Mouse (Mus musculus) heart, embryonic 12.5 days (tissue): ENCODE results near the gene Cdc25b. TPM values are rescaled to one million over a fixed set of nuclear protein-coding genes. Genes with fewer than 3 reads are reported as not detected.
A peak's percentile ranks its signal among the peaks of the same experiment; 100 is the strongest.

Source experiments
- ATAC-seq: fragments of 200-750 bp; cut with Nextera tagmentation; 2 replicates; pipeline ENCODE4 v1.8.0; 2017; ENCODE audit warnings: moderate TSS enrichment, moderate library complexity; ENCODE audit not compliant: insufficient number of reproducible peaks, low FRiP score
- H3K27ac ChIP-seq: fragments of 300-500 bp; sonication (generic); 2 replicates; pipeline ENCODE4 v1.5.1; 2016; ENCODE audit warnings: mild to moderate bottlenecking, moderate library complexity; ENCODE audit not compliant: poor library complexity, severe bottlenecking
- H3K27me3 ChIP-seq: fragments of 300-500 bp; sonication (generic); replicated peaks from 2 replicates; pipeline ENCODE4 v1.6.1; 2016; ENCODE audit warnings: mild to moderate bottlenecking, moderate library complexity
- H3K36me3 ChIP-seq: fragments of 300-500 bp; sonication (generic); 2 replicates; pipeline ENCODE4 v1.6.1; 2016; ENCODE audit warnings: mild to moderate bottlenecking, moderate library complexity
- H3K4me1 ChIP-seq: fragments of 300-500 bp; sonication (generic); replicated peaks from 2 replicates; pipeline ENCODE4 v1.6.1; 2016; ENCODE audit warnings: mild to moderate bottlenecking
- H3K4me2 ChIP-seq: fragments of 300-500 bp; sonication (generic); 2 replicates; pipeline ENCODE4 v1.6.1; 2016; ENCODE audit warnings: mild to moderate bottlenecking, moderate library complexity
- H3K4me3 ChIP-seq: fragments of 300-500 bp; sonication (generic); 2 replicates; pipeline ENCODE4 v1.5.1; 2016; ENCODE audit warnings: mild to moderate bottlenecking
- H3K9ac ChIP-seq: fragments of 300-500 bp; sonication (generic); 2 replicates; pipeline ENCODE4 v1.6.1; 2016; ENCODE audit warnings: mild to moderate bottlenecking, moderate library complexity
- H3K9me3 ChIP-seq: fragments of 300-500 bp; sonication (generic); replicated peaks from 2 replicates; pipeline ENCODE4 v1.6.1; 2016; ENCODE audit warnings: mild to moderate bottlenecking, moderate library complexity
- WGBS: fragments of 180-500 bp; shearing (Covaris S2); methylation state at CpG from one replicate; pipeline ENCODE4 v1.1.7; 2016; 5-methylcytosine and 5-hydroxymethylcytosine counted together
- polyA plus RNA-seq: library from polyadenylated mRNA; unstranded; fragments of >200 nt; fragmentation: Nextera tagmentation; extraction: Ambion mirVana; gene quantifications from 2 replicates; pipeline ENCODE4 v1.2.1, GENCODE M21; 2016

Gene Cdc25b
- 38.7 and 39.1 TPM in 2 replicates for polyA plus RNA-seq

GRCm38 (mm10) chr2:131186771-131187601 is at the start of gene Cdc25b, which contains the start of gene Spef1:
Gene Cdc25b, plus strand, starts transcription at chr2:131186949.
Gene Spef1, minus strand, starts transcription at chr2:131187282.
- peak; percentile 93 for ATAC-seq
- H3K4me2 ChIP-seq = peak within 1 kb of the TSS; percentile 76
- peak within 1 kb of the TSS; percentile 86 for H3K27ac ChIP-seq
- H3K4me1 ChIP-seq = peaks cover 40% of the 10 kb centered on the region
- H3K9ac ChIP-seq = peak within 1 kb of the TSS; percentile 74
- peak within 1 kb of the TSS; percentile 59 for H3K4me3 ChIP-seq
- H3K9me3 ChIP-seq = no peaks in the 10 kb centered on the region
- under 1% methylated on average over 39 of the region's 43 CpGs for WGBS
- no peaks in the 10 kb centered on the region for H3K27me3 ChIP-seq
- H3K36me3 ChIP-seq = peaks cover 18% of the 10 kb centered on the region

DNA sequence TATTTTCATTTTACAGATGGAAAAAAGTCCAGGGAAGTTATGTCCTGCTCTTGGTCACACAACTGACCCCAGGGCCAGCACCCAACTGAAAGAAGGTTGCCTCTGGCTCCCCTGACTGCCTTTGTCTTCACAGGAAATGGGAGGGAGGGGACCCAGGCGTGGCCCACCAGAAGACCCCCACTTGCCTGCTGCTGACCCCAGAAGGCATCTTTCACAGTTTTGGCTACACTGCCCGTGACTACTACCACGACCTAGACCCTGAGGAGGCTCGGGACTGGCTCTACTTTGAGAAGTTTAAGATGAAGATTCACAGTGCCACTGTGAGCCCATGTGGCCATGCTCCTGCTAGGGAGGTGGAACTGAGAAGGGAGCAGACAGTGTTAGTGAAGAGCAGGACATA is 48.5 kb upstream of the Cdc25b start:
- WGBS = 88% methylated on average over 4 of the region's 4 CpGs
- H3K9me3 ChIP-seq = no peaks in the 10 kb centered on the region
- no peaks in the 10 kb centered on the region for H3K27me3 ChIP-seq
- no peak for ATAC-seq
- H3K36me3 ChIP-seq = peaks cover 28% of the 10 kb centered on the region
- peaks cover 49% of the 10 kb centered on the region for H3K4me1 ChIP-seq
- H3K9ac ChIP-seq = no peak overlapping the region
- H3K27ac ChIP-seq = no peak overlapping the region
- H3K4me3 ChIP-seq = no peak overlapping the region
- H3K4me2 ChIP-seq = no peak overlapping the region

GRCm38 (mm10) chr2:131138760-131139159 is 48.0 kb upstream of the Cdc25b start:
- no peak for ATAC-seq
- Histone ChIP-seq H3K9ac (no peak overlapping the region), H3K4me3 (no peak overlapping the region), H3K9me3 (no peaks in the 10 kb centered on the region), H3K4me1 (peaks cover 48% of the 10 kb centered on the region), H3K4me2 (no peak overlapping the region), H3K27ac (no peak overlapping the region), H3K36me3 (peaks cover 33% of the 10 kb centered on the region), H3K27me3 (no peaks in the 10 kb centered on the region)
- WGBS = 87% methylated on average over 7 of the region's 7 CpGs

DNA sequence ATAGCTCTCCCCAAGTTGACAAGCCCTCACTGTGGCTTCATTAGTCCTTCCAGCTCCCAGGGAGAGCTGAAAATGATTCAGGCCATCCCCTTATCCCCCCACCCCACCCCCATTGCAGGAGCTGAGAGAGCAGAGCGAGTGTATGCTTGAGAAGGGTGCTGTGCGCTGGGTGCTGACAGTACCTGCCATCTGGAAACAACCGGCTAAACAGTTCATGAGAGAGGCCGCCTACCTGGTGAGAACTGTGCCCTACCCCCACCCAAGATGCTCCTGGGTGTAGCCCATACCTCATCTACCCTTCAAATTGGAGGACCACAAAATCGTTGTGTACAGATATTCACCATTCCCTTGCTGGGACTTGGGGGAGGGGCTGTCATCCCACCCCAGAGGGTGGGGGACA is 47.5 kb upstream of the Cdc25b start:
- ATAC-seq = no peak
- peaks cover 36% of the 10 kb centered on the region for H3K36me3 ChIP-seq

DNA sequence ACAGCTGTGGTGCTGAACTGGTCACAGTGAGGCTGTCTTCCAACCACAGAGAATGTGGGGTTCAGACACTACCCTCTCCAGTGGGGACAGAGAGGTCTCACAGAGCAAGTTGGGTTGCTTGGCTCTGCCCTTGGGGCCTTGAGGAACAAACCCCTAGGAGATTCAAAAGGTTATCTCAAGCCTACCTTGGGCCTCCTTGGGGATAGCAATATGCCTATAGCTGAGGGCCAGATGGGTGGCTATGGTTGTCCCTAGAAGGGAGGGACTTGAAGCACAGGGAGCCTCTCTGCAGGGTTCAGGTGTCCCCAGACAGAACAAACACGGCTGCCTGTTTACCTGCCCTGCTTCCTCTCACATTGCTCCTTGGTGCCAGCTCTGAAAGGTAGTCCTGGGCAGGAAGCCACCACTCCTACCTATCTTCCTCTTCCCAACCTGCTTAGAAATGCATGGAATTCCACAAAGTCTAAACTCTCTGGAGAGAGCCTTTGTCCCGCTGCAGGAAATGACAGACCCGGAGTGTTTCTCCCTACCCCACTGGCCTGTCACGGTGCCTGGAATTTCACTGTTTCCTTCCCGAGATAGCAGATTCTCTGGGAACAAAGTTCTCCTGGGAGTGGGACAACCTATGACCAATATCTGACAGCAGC is 46.7 kb upstream of the Cdc25b start:
- Histone ChIP-seq H3K9ac (no peak overlapping the region; the same call in 1 of the 2 replicates), H3K4me1 (peaks cover 41% of the 10 kb centered on the region), H3K4me2 (no peak overlapping the region), H3K36me3 (peaks cover 43% of the 10 kb centered on the region), H3K9me3 (no peaks in the 10 kb centered on the region), H3K27ac (peak overlapping the region; percentile 67), H3K4me3 (no peak overlapping the region), H3K27me3 (no peaks in the 10 kb centered on the region)
- 14% methylated on average over 5 of the region's 5 CpGs for WGBS
- 0 out of 2 replicates have a peak, but pooled peaks have one; percentile 2 for ATAC-seq

More for the DNA sequence above, 47.5 kb upstream of the Cdc25b start:
- 80% methylated on average over 5 of the region's 5 CpGs for WGBS
- Histone ChIP-seq H3K4me3 (no peak overlapping the region), H3K27me3 (no peaks in the 10 kb centered on the region), H3K4me2 (no peak overlapping the region), H3K9me3 (no peaks in the 10 kb centered on the region), H3K4me1 (peaks cover 43% of the 10 kb centered on the region), H3K27ac (no peak overlapping the region; the same call in 1 of the 2 replicates), H3K9ac (no peak overlapping the region)

DNA sequence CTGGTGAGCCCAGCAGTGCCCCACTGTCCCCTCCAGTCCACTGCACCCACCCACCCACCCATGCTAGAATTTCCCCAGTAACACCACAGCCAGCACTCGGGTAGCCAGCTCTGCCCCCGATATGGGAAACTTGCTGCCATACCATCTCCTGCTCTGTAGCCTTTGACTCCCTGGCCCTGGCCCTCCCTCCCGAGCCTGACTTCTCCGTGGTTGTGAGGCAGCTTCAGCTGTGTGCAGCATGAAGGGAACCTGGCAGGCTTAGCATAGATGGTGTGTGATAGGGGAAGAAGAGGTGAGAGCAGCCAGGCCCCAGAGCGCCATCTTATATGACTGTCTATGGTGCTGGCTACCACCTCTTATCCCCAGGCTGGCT is 46.2 kb upstream of the Cdc25b start:
- H3K4me3 ChIP-seq = no peak overlapping the region
- H3K27me3 ChIP-seq = no peaks in the 10 kb centered on the region
- no peaks in the 10 kb centered on the region for H3K9me3 ChIP-seq
- no peak for ATAC-seq
- H3K27ac ChIP-seq = peak overlapping the region; percentile 67; the same call in 1 of the 2 replicates
- WGBS = 54% methylated on average over 5 of the region's 5 CpGs
- no peak overlapping the region; the same call in 1 of the 2 replicates for H3K9ac ChIP-seq
- H3K4me2 ChIP-seq = no peak overlapping the region
- H3K4me1 ChIP-seq = peaks cover 41% of the 10 kb centered on the region
- H3K36me3 ChIP-seq = peaks cover 48% of the 10 kb centered on the region

DNA sequence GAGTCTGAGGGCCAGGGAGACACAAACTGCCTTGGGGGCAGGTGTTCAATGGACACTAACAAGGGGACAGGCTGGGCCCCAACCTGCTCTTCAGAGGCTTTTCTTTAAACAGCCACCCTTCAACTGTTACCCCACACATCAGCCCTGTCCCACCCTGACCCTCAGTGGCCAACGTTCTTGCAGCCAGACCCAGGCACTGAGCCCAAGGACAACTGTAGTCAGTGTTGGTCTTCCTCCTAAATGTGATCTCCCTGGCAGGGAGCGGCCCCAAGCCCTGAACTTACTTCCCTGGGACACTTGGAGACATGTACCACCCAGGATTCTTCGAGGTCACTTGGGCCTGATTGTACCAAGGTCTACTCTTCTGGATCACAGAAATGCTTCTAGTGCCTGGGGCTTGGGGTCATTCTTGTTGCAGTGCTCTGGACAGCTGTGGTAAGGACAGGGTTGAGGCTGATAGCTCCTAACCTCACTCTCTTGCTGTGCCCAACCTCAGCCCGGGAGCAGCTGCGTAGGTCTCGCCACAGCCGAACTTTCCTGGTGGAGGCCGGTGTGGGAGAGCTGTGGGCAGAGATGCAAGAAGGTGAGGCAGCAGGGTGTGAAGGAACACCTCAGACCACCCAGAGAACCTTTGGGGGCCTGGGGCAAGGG is 45.3 kb upstream of the Cdc25b start:
- H3K27me3 ChIP-seq = no peaks in the 10 kb centered on the region
- WGBS = 86% methylated on average over 8 of the region's 8 CpGs

GRCm38 (mm10) chr2:131142592-131142991 is 44.2 kb upstream of the Cdc25b start:
- no peak overlapping the region for H3K4me3 ChIP-seq
- H3K9ac ChIP-seq = no peak overlapping the region
- peak overlapping the region; percentile 29; the same call in 1 of the 2 replicates for H3K4me2 ChIP-seq
- H3K9me3 ChIP-seq = no peaks in the 10 kb centered on the region
- ATAC-seq = peak; percentile 44; the same call in 1 of the 2 replicates
- WGBS = 26% methylated on average over 18 of the region's 18 CpGs
- peaks cover 33% of the 10 kb centered on the region for H3K4me1 ChIP-seq
- H3K36me3 ChIP-seq = peaks cover 65% of the 10 kb centered on the region
- no peak overlapping the region for H3K27ac ChIP-seq
- no peaks in the 10 kb centered on the region for H3K27me3 ChIP-seq

More for the DNA sequence above, 45.3 kb upstream of the Cdc25b start:
- H3K4me3 ChIP-seq = no peak overlapping the region
- H3K9ac ChIP-seq = no peak overlapping the region
- no peak overlapping the region for H3K4me2 ChIP-seq
- peaks cover 56% of the 10 kb centered on the region for H3K36me3 ChIP-seq
- H3K4me1 ChIP-seq = peaks cover 38% of the 10 kb centered on the region
- H3K27ac ChIP-seq = no peak overlapping the region
- ATAC-seq = no peak
- H3K9me3 ChIP-seq = no peaks in the 10 kb centered on the region

DNA sequence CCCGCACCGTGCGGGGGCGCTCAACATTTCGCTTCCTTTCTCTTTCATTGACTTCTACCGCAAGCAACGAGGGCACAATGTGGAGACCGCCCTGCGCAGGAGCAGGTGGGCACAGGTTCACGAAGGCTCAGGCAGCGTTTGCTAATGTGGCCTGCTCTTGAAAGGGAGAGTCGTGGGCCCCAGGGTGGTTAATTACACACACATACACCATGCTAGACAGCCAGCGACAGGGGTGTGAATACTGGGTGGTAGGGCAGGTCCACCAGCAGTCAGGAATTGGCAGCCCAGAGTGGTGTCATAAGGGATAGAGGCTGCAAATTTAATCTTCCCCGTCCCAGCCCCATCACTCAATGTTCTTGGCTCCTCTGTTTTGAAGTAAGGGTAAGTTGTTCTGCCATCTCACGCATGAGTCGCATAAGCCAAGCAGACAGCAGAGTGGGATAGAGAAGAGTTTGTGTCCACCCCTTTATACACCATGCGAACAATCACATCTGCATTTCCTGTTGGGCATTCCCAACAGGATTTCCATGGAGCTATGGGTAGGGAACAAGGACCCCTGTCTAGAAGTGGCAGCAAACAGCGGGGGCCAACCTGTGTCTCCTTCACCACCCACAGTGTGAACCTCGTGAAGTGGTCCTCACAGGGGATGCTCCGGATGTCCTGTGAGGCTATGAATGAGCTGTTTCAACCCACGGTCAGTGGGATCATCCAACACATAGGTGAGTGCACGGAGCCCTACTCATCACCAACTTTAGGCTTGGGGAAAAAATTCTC is 43.6 kb upstream of the Cdc25b start:
- Histone ChIP-seq H3K27ac (no peak overlapping the region), H3K36me3 (peaks cover 68% of the 10 kb centered on the region)
- WGBS = 71% methylated on average over 22 of the region's 22 CpGs

GRCm38 (mm10) chr2:131145121-131145520 is 41.6 kb upstream of the Cdc25b start:
- WGBS = 48% methylated on average over 13 of the region's 13 CpGs
- no peak overlapping the region for H3K4me3 ChIP-seq
- peaks cover 32% of the 10 kb centered on the region for H3K4me1 ChIP-seq
- H3K27ac ChIP-seq = no peak overlapping the region
- H3K27me3 ChIP-seq = no peaks in the 10 kb centered on the region
- no peaks in the 10 kb centered on the region for H3K9me3 ChIP-seq
- 0 out of 2 replicates have a peak overlapping the region, but pooled peaks have one; percentile 11 for H3K9ac ChIP-seq
- H3K4me2 ChIP-seq = no peak overlapping the region
- ATAC-seq = no peak
- H3K36me3 ChIP-seq = peaks cover 77% of the 10 kb centered on the region

More for the DNA sequence above, 43.6 kb upstream of the Cdc25b start:
- Histone ChIP-seq H3K4me2 (peak overlapping the region; percentile 29; the same call in 1 of the 2 replicates), H3K27me3 (no peaks in the 10 kb centered on the region), H3K4me3 (no peak overlapping the region), H3K9me3 (no peaks in the 10 kb centered on the region), H3K4me1 (peaks cover 36% of the 10 kb centered on the region), H3K9ac (no peak overlapping the region)
- no peak for ATAC-seq
